Mouse (Mus musculus): ENCODE data around the gene Gm20604.

Gene Gm20604

DNA sequence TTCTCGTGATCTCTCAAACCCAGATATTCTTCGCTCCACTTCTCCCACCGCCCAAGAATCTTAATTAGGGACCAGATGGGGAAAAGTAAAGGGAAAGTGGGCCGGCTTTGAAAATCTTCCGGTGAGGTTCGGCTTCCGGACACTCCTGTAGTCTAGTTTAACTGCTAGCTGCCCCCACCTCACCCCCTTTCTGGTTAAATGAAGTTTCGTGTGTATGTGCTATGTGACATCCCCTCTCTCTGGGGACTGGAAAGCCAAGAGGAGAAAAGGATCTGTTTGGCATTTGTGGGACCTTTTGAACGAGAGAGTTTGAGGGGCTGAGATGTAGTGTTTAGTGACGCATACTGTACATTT is at the start of gene Gm20604:
TSS of gene Gm20604 (minus strand) at position 270 of the 354 bp plus-strand sequence.
- DNase-seq (ENCODE audit: low read depth, low spot score), result no peak

DNA sequence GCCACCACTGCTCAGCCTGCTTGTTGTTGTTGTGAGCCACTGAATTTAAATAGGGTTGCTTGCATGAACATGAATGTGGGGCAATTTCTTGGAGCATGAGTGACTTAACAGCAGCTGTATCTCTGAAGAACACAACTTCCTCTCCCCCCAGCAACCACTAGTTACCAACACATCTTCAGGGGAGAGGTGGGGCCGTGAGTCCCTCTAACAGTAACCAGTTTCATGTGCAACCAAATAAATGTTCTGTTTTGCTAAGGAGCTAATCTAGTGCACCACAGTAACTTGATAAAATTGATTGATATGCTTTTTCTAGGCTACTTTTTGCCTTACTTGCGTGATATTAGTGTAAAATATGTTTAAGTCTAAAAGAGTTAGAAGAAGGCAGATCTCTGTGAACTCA is 41.1 kb upstream of the Gm20604 start:
- no peak for DNase-seq (ENCODE audit: low read depth, low spot score)

DNA sequence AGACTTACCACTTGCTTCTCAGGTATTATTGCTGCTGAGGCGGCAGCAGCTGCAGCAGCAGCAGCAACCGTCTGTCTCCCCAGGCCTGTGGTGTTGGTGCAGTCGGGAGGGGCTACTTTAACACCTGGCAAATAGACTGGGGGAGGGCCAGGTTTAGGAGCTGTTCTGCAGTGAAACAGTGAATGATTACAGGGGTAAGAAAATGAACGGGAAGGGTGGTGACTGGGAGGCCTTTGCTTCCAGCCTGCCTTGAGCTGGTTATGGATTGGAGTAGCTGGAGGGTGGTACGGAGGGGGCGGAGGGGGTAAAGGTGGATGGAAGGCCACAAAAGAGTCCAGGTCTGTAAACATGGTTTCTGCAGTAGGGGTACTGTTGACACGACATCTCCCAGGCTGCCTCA is 29.5 kb upstream of the Gm20604 start:
- DNase-seq (ENCODE audit: low read depth, low spot score), result no peak

DNA sequence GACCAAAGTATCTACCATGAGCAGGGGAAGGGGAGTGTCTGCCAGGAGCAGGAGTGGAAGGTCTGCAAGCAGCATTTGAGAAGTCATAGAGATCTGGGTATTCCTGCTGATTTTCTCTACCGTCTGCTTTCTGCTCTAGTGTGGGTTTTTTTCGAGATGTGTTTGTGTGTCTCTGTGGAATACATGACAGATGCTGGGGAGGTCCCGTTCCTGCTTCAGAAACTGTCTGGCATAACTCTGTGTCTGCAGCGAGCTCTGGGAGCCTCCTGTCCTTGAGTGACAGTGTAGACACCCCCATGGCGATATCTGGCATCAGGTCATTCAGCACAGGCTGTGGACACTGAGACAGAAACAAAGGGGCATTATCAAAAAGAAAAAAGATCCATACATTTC is 27.1 kb upstream of the Gm20604 start:
- DNase-seq (ENCODE audit: low read depth, low spot score), result no peak

GRCm38 (mm10) chr12:102784899-102785592 is 26.6 kb upstream of the Gm20604 start:
- no peak for DNase-seq (ENCODE audit: low read depth, low spot score)

DNA sequence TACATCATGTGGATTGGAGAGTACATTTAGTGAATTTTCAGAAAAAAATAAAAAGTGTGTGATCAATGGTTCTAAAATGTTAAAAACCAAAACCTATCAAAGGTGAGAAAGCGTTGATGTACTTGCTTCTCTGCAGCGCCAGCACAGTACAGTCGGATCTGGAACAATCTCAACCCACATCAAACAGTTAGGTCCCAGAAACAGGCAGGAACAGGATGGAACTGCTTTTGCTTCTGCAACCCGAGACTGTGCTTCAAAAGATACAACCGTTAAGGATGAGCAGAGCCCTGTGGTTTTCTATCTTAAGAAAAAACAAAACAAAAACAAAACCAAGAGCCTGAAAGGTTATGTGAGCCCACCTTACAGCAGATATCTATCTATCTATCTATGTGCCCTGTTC is 24.4 kb upstream of the Gm20604 start:
- DNase-seq (ENCODE audit: low read depth, low spot score), result no peak

GRCm38 (mm10) chr12:102779452-102779851 is 21.0 kb upstream of the Gm20604 start:
- DNase-seq (ENCODE audit: low read depth, low spot score), result no peak

DNA sequence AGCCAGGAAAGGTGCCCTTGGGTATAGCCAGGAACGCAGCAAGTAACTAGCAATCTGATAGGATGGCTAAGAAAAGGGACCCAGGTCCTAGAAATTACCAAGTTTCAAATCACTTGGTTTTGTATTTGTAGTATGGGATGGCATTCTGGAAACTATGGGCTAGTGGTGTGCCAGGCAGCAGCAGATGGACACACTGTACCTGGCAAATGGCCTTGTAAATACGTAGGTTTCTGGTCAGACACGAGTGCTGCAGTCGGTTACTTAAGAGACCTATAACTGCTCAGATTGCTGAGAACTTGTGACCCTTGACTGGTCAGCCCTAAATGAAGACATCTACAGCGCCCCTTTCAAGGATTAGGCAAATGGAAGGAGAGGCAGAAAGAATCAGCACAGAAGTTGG is 19.7 kb upstream of the Gm20604 start:
- no peak for DNase-seq (ENCODE audit: low read depth, low spot score)

GRCm38 (mm10) chr12:102776035-102776434 is 17.6 kb upstream of the Gm20604 start:
- no peak for DNase-seq (ENCODE audit: low read depth, low spot score)

GRCm38 (mm10) chr12:102772676-102773075 is 14.2 kb upstream of the Gm20604 start:
- no peak for DNase-seq (ENCODE audit: low read depth, low spot score)

- DNase-seq (ENCODE audit: low read depth, low spot score), result no peak
Measured at GRCm38 (mm10) chr12:102771601-102772000, 13.1 kb upstream of the Gm20604 start.

DNA sequence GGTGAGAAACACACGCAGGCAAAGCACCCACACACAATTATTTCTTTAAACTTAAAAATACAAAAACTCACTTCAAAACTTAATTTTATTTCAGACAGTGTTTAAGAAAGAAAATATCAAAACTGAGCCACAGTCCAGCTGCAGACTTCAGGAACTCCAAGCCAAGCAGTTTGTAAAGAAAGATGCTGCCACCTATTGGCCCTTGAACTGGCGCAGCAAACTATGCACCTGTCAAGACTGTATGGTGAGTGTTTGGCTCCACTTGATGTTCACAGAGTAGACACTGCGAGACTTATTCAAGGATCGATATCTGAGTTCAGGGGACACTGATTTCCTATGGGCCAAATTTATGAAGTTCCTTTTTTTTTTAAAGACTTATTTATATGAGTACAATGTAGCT is 10.5 kb upstream of the Gm20604 start:
- DNase-seq (ENCODE audit: low read depth, low spot score), result no peak

DNA sequence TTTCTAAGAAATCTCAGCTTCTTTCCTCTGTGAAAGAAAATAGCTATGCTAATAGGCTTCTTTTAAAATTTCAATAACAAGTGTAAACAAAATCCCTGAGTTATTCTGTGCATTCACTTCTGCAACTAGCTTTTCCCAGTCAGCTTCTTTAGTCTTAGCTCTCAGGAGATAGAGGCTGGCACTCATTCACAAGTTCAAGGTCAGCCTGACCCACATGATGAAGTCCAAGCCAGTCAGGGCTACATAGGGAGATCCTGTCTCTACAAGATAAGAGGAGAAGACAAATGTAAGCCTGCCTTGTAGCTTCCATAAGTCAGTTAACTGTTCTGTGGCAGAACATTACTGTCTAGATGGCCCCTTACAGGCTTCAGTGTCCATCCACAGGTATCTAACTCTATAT is 5.2 kb upstream of the Gm20604 start:
- no peak for DNase-seq (ENCODE audit: low read depth, low spot score)

- no peak for DNase-seq (ENCODE audit: low read depth, low spot score)
Measured at GRCm38 (mm10) chr12:102761668-102762067, 3.2 kb upstream of the Gm20604 start.

GRCm38 (mm10) chr12:102758936-102759335 is 464 bp upstream of the Gm20604 start:
- no peak for DNase-seq (ENCODE audit: low read depth, low spot score)

DNA sequence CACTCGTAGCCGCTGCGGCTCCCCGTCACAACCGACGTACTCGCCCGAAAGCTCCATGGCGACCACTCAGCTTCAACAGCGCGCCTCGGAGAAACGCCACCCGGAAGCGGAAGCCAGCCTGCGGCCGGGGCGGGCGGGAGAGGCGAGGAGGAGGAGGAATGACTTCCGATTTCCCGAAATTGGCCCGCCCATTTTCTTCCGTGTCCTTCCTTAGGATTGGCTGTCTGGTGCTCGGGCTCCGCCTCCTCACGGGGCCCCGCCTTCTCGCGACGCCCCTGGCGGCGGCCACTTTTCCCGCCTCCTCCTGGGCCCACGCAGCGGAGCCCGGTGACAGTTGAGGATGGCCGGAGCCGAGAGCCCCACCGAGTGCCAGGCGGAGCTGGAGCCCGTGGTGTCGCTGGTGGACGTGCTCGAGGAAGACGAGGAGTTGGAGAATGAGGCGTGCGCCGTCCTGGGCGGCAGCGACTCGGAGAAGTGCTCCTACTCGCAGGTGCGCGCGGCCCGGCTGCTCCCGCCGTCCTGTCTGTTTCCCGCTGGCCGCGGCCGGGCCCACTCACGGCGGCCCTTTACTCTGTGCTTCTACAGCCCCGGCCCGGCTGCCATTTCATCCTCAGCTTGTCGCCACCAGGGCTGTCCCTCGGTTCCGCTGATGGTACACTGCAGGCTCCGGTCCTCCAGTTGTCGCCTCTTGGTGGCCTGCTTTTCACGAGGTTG is 626 bp downstream of the Gm20604 start, which contains the start of the genes Gm28051, Gon7 and Ubr7:
TSS of gene Gm28051 (minus strand) at position 77 of the 714 bp plus-strand sequence.
TSS of gene Gon7 (minus strand) at position 115 of the 714 bp plus-strand sequence.
TSS of gene Ubr7 (plus strand) at position 279 of the 714 bp plus-strand sequence.
- peak; percentile 94 for DNase-seq (ENCODE audit: low read depth, low spot score)

GRCm38 (mm10) chr12:102757055-102757688 is 1.3 kb downstream of the Gm20604 start:
- no peak for DNase-seq (ENCODE audit: low read depth, low spot score)

DNA sequence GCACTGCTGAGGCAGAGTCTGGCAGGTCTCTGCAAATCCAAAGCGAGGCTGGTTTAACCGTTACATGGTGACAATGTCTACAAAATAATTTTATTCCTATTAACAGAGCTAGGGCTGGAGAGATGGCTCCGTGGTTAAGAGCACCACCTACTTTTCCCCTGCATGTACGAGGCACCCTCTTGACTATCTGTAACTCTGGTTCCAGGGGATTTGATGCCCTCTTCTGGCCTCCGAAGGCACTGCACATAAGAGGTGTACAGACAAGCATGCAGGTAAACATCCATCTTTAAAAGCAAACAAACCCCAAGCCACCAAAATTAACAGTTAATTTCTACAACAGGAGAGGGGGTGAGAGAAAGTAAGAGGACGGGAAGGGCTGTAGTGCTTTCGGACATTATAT is 2.2 kb downstream of the Gm20604 start:
- DNase-seq (ENCODE audit: low read depth, low spot score), result no peak

DNA sequence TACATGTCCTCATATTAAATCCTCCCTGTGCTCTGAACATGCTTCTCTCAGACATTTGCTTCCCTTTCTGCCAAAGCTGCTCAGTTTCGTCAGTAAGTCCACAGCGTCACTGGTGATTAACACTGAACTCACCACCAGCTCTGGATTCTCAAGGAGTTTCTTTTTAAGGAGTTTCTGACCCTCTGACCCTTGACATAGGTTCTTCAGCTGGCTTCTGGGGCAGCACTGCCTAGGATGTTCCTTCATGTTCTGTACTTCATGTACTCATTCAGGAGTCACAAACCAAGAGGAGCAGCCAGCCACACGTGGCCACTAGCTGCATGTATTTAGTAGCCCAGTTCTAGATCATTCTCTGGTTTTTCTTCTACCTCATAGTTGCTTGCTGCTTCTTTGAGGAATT is 10.2 kb downstream of the Gm20604 start:
- no peak for DNase-seq (ENCODE audit: low read depth, low spot score)

DNA sequence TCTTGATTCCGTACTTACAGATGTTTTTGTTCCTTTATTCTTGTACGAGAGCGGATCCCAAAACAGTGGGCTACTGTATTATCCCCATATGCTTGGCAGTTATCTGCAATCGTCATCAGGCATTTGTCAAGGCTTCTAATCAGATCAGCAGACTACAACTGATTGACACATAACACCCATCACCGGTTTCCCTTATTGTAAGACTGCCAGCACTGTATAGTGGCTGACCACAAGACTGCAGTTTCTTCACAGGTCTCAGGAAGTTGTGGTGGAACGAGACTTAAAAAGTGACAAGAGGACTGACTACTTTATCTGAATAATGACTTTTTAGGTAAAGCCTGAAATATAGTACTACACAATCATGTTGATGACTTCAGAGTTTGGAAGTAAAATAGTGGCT is 13.6 kb downstream of the Gm20604 start:
- no peak for DNase-seq (ENCODE audit: low read depth, low spot score)

GRCm38 (mm10) chr12:102743589-102744574 is 14.6 kb downstream of the Gm20604 start, which contains the start of the genes Moap1 and Tmem251:
Moap1 (minus strand) TSS chr12:102743661.
Tmem251 (plus strand) TSS chr12:102743762.
- DNase-seq (ENCODE audit: low read depth, low spot score), result peak; percentile 81

Data from embryo, embryonic 11.5 days (tissue).